Mouse (Mus musculus) megakaryocyte, embryonic 14.5 days (primary cell): ENCODE measurements around the gene Nsun3.

Experiments
- FLI1 ChIP-seq: IDR thresholded peaks from 2 replicates; pipeline ENCODE4 v1.6.1; 2012; ENCODE audit warnings: low read length, inconsistent platforms, mixed read lengths
- GATA1 ChIP-seq: IDR thresholded peaks from 3 replicates; pipeline ENCODE4 v1.6.1; 2012; ENCODE audit warnings: mixed read lengths, low read length, inconsistent platforms, borderline replicate concordance

DNA sequence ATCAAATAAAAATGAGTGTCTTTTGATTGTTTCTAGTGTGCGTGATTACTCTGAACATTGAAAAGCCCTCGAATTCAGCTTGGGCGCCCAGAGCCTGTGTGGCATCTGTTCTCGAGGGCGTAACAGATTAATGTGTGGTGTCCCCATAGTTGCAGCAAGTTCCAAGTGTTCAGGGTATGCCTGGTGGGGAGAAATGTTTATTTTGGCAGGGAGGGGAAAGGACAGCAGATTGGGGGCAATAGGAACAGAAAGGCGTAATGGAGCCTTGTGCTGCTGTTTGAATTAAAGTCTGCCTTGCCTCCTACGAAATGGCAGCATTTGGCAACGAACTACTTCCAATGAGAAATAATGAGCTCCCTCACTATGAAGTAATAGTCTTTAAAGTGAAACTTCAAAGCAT is 96.2 kb downstream of the Nsun3 start:
- TF ChIP-seq GATA1 (no peak), FLI1 (no peak)
